Mouse (Mus musculus): ENCODE data around the gene Sbno1.
A peak's percentile ranks its signal among the peaks of the same experiment; 100 is the strongest.
"Not testable (repeated sequence)": the region's sequence is repeated elsewhere in the genome, so short reads cannot be mapped to it uniquely, and the experiment has no call there.

Gene Sbno1

DNA sequence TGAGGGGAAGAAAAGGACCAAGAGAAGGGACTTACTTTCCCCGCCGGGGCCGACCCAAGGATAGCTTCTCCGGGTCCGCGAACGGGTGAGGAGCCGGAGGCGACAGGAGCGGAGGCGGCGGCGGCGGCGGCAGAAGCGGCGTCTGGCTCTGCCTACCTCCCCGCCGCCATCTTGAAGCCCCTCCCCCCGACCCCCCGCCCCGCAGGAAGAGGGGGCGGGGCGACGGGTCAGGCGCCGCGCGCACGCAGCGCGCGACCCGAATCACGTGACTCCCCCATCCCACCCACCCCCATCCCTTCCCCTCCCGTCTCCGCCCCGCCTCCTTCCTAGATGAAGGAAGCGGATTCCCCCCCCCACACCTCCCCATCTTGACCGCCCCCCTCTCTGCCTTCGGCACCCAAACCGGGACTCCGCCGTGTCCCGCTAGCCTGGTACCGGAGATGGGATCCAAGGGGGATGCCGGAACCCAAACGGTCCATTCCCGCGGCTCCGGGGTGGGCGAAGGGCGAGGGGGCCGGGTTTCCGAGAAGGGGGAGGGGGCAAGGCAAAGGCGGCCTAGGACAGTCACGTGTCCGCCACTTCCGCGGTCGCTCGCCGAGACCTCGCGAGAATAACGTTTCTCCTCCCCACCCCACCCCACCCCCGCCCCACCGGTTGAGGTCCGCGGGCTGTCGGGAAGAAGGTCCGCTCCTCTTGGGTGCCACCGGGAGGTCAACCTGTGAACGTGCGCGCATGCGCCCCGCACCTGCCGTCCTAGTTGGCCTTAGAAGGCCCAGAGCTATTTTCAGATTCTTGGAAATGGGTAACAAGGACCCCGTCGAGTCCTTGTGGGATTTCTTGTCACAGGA, at the start of gene Sbno1:
Gene Sbno1 (minus strand): TSS at position 590 of the 848 bp plus-strand sequence.
- DNase-seq (ENCODE audit: low read depth, low spot score), result peak; percentile 81

GRCm38 (mm10) chr5:124470591-124471171, 44.9 kb upstream of the Sbno1 start:
- DNase-seq (ENCODE audit: low read depth, low spot score), result no peak

DNA sequence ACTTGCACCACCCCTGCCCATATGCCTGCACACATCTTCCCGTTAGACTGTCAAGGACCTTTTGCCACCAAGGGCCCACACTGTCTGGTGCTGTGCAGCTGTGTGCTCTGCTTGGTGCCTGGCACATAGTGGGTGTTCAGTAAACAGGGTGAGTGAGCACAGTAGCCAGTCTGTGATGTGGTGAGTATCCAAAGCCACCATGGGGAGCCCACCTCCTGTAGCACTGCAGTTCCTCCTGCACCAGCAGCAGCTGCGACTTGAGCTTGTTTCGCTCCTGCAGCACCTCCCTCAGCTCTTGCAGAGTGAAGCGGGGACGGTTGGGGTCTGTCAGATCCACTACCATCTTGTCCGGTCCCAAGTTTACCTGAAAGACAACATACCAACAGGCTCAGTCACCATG, 43.7 kb upstream of the Sbno1 start:
- DNase-seq (ENCODE audit: low read depth, low spot score), result no peak

DNA sequence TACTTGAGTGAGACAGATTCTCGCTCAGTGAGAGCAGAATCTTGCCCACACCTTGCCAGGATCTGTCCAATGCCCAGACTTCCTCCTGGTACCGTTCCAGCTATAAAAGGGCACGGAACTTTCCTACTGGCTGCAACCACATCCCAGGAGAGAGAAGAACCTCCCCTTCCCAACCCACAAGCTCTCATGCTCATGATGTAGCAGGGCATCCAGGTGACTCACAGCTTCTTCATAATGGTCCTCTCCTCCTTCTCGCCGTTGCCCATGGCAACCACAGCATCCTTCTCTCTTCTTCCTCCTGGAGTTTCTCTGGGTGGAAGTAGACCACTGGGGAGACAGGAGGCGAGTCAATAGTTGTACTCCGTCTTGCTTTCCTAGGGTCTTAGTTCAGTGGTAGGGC, 42.6 kb upstream of the Sbno1 start:
- DNase-seq (ENCODE audit: low read depth, low spot score), result no peak

- DNase-seq (ENCODE audit: low read depth, low spot score), result no peak
Measured at GRCm38 (mm10) chr5:124467766-124468165, 42.0 kb upstream of the Sbno1 start.

- DNase-seq (ENCODE audit: low read depth, low spot score), result no peak
Measured at GRCm38 (mm10) chr5:124464905-124465304, 39.1 kb upstream of the Sbno1 start.

DNA sequence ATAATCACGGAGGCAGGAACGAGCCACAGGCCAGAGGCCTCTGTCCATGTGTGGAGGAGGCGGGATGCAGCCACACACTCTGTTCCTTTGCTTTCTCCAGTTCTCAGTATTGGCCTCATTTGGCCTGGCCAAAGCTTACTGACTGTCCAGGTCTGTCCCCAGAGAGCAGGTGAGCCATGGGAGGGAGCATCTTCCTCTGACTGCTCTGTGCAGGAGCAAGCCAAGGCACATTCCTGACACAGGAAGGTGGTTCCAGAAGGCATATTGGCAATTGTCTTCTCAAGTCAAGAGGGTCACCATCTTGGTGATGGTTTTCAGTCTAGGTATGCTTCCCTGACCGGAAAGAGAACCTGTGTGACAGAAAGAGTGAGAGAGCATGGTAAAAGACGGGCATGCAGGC, 37.7 kb upstream of the Sbno1 start:
- no peak for DNase-seq (ENCODE audit: low read depth, low spot score)

GRCm38 (mm10) chr5:124462297-124463025, 36.7 kb upstream of the Sbno1 start:
- DNase-seq (ENCODE audit: low read depth, low spot score), result no peak

- DNase-seq (ENCODE audit: low read depth, low spot score), result not testable (repeated sequence)
Measured at GRCm38 (mm10) chr5:124460922-124461321, 35.1 kb upstream of the Sbno1 start.

- no peak for DNase-seq (ENCODE audit: low read depth, low spot score)
Measured at GRCm38 (mm10) chr5:124456762-124457161, 31.0 kb upstream of the Sbno1 start.

DNA sequence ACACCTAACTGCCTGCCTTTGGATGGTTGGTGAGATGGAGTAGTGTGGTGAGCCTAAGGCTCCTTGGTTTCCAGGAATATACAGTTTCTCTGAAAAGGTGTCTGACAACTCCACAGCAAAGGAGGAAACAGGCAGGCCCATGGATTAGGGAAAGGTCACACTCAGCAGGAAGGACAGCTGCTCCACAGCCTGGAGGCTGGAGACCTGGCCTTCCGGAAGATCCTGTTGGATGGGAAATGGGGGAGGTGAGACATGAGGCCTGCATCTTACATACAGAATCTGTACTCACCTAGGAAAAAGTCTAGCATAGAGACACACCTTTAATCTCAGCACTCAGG, 28.2 kb upstream of the Sbno1 start:
- no peak for DNase-seq (ENCODE audit: low read depth, low spot score)

GRCm38 (mm10) chr5:124453339-124454081, 27.7 kb upstream of the Sbno1 start:
- no peak for DNase-seq (ENCODE audit: low read depth, low spot score)

DNA sequence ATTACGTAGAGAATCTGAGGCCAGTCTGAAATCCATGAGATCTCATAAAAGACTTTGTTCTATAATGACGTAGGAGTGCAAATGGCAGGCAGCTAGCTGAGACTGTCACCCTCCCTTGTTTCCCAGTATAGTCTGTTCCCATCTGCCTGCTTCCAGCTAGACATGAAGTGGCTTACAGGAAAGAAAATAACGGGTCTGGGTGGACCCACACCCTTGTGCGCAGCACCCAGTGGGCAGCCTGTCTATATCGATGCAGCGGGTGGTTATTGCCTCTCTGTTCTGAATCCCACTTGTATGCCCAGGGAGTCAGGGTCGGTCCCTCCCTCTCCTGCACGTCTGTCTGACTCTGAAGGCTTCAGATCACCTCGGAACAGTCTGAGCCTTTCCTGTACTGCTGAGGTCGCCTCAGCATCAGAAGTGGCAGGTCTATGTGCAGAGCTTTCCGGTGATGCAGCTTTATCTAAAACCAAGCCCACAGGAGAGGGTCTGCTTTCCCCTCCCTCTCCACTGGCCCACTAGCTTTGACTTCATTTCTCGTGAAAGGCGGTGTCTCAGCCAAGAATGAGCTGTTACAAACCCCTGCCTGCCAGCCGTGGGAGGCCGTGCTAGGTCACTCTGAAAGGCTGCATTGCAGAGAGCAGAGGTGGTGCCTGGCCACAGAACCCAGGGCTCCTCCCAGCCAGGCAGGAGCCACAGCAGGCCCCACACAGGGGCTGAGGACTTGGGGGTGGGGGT, 26.9 kb upstream of the Sbno1 start:
- DNase-seq (ENCODE audit: low read depth, low spot score), result no peak

- no peak for DNase-seq (ENCODE audit: low read depth, low spot score)
Measured at GRCm38 (mm10) chr5:124450641-124451340, 25.0 kb upstream of the Sbno1 start.

DNA sequence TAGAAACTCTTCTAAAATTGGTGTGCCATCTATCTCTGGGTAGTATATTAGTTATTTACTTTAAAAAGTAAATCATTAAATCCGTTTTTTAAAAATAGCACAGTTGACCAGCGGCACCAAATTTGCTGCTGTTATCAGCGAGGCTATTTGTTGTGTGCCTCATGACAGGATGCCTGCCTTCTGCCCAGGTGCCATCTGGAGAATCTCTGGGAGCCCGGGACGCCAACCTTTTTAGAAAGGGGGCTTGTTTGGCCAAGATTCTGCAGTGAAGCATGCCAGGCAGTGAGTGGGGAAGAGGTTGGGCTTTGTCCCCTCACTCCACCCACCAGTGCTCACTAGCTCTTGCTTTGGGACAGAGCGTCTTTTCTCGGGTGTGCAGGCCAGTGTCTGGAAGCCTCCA, 24.2 kb upstream of the Sbno1 start:
- no peak for DNase-seq (ENCODE audit: low read depth, low spot score)

DNA sequence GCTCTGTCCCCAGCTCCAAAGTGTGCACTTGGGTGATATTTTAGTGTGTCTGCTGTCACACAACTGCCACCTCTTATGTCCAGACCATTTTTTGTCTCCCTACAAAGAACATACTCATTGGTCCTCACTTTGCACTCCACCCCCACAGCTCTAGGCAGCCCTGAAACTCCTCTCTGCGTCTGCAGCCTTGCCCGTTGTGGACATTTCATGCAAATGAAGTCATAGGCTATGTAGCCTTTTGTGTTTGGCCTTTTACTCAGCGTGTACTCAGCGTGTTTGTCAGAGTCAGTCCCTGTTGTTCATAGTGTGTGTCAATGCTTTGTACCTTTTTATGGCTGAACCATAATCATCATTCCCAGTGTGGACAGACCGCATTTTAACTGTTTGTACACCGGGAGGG, 23.7 kb upstream of the Sbno1 start:
- DNase-seq (ENCODE audit: low read depth, low spot score), result no peak

GRCm38 (mm10) chr5:124446301-124446881, 20.6 kb upstream of the Sbno1 start:
- DNase-seq (ENCODE audit: low read depth, low spot score), result no peak

- DNase-seq (ENCODE audit: low read depth, low spot score), result no peak
Measured at GRCm38 (mm10) chr5:124445621-124446293, 20.0 kb upstream of the Sbno1 start.

GRCm38 (mm10) chr5:124444661-124445561, 19.1 kb upstream of the Sbno1 start:
- peak; percentile 64 for DNase-seq (ENCODE audit: low read depth, low spot score)

All from c-Kit-negative CD71-positive TER-119-positive erythroid progenitor cells, embryonic 14.5 days (primary cell).